Mouse (Mus musculus) hindbrain, embryonic 10.5 days (tissue): ENCODE results near the gene Gm6993. TPM values are rescaled to one million over a fixed set of nuclear protein-coding genes. Genes with fewer than 3 reads are reported as not detected.

ENCODE experiments used
- DNase-seq: peaks from one replicate; pipeline ENCODE4 v3.0.0-alpha.2; 2017; ENCODE audit warnings: low spot score
- H3K27ac ChIP-seq: fragments of 300-500 bp; sonication (generic); 2 replicates; pipeline ENCODE4 v1.5.1; 2016; ENCODE audit warnings: mild to moderate bottlenecking, moderate library complexity
- H3K27me3 ChIP-seq: fragments of 300-500 bp; sonication (generic); 2 replicates; pipeline ENCODE4 v1.6.1; 2016; ENCODE audit warnings: mild to moderate bottlenecking; ENCODE audit not compliant: poor library complexity, insufficient read depth, severe bottlenecking
- H3K36me3 ChIP-seq: fragments of 300-500 bp; sonication (generic); 2 replicates; pipeline ENCODE4 v1.6.1; 2016; ENCODE audit warnings: mild to moderate bottlenecking, moderate library complexity
- H3K4me1 ChIP-seq: fragments of 300-500 bp; sonication (generic); replicated peaks from 2 replicates; pipeline ENCODE4 v1.6.1; 2016; ENCODE audit warnings: mild to moderate bottlenecking
- H3K4me3 ChIP-seq: fragments of 300-500 bp; sonication (generic); 2 replicates; pipeline ENCODE4 v1.5.1; 2016; ENCODE audit warnings: mild to moderate bottlenecking, moderate library complexity
- H3K9me3 ChIP-seq: fragments of 300-500 bp; sonication (generic); 2 replicates; pipeline ENCODE4 v1.6.1; 2016; ENCODE audit warnings: mild to moderate bottlenecking, moderate library complexity
- whole genome bisulfite sequencing: fragments of 180-500 bp; shearing (Covaris S2); methylation state at CpG from one replicate; pipeline ENCODE4 v1.1.7; 2016; 5-methylcytosine and 5-hydroxymethylcytosine counted together
- polyA plus RNA-seq: library from polyadenylated mRNA; unstranded; fragments of >200 nt; fragmentation: Nextera tagmentation; extraction: Ambion mirVana; gene quantifications from 2 replicates; pipeline ENCODE4 v1.2.1, GENCODE M21; 2016

Gene Gm6993
- polyA plus RNA-seq, 1 experiment from 2014 or later, result not detected

GRCm38 (mm10) chr12:31246153-31246552 lies 5.6 kb downstream of the Gm6993 start:
- Histone ChIP-seq H3K27ac (no peak overlapping the region), H3K9me3 (no peaks in the 10 kb centered on the region)
- 56% methylated on average over 3 of the region's 3 CpGs for WGBS

GRCm38 (mm10) chr12:31246615-31247014 lies 6.0 kb downstream of the Gm6993 start:
- DNase-seq, result no peak
- Histone ChIP-seq H3K36me3 (no peaks in the 10 kb centered on the region), H3K4me3 (no peak overlapping the region), H3K4me1 (peaks cover 4% of the 10 kb centered on the region), H3K27ac (no peak overlapping the region), H3K27me3 (0 out of 2 replicates have a peak, but pooled peaks cover 9% of the 10 kb centered on the region), H3K9me3 (no peaks in the 10 kb centered on the region)
- WGBS, result 39% methylated on average over 3 of the region's 3 CpGs

More at GRCm38 (mm10) chr12:31246153-31246552, 5.6 kb downstream of the Gm6993 start:
- no peak for DNase-seq
- H3K36me3 ChIP-seq, result no peaks in the 10 kb centered on the region
- H3K4me3 ChIP-seq, result no peak overlapping the region
- H3K4me1 ChIP-seq, result peaks cover 4% of the 10 kb centered on the region
- H3K27me3 ChIP-seq, result 0 out of 2 replicates have a peak, but pooled peaks cover 9% of the 10 kb centered on the region

- 41% methylated on average over 3 of the region's 3 CpGs for WGBS
- no peak overlapping the region for H3K27ac ChIP-seq
- DNase-seq, result no peak
- 0 out of 2 replicates have a peak, but pooled peaks cover 9% of the 10 kb centered on the region for H3K27me3 ChIP-seq
- H3K36me3 ChIP-seq, result no peaks in the 10 kb centered on the region
- no peaks in the 10 kb centered on the region for H3K9me3 ChIP-seq
- H3K4me3 ChIP-seq, result no peak overlapping the region
- peaks cover 4% of the 10 kb centered on the region for H3K4me1 ChIP-seq
These were observed 7.6 kb downstream of the Gm6993 start for GRCm38 (mm10) chr12:31248165-31248564.

- Histone ChIP-seq H3K9me3 (no peaks in the 10 kb centered on the region), H3K27me3 (0 out of 2 replicates have a peak, but pooled peaks cover 9% of the 10 kb centered on the region), H3K27ac (no peak overlapping the region), H3K36me3 (no peaks in the 10 kb centered on the region), H3K4me3 (no peak overlapping the region), H3K4me1 (peaks cover 4% of the 10 kb centered on the region)
- DNase-seq, result no peak
- WGBS, result 45% methylated on average over 10 of the region's 10 CpGs
These were observed 8.1 kb downstream of the Gm6993 start for GRCm38 (mm10) chr12:31248681-31249080.

GRCm38 (mm10) chr12:31252259-31252658 lies 11.7 kb downstream of the Gm6993 start:
- H3K4me3 ChIP-seq, result no peak overlapping the region
- 71% methylated on average over 4 of the region's 4 CpGs for WGBS
- no peak overlapping the region for H3K27ac ChIP-seq
- H3K9me3 ChIP-seq, result no peaks in the 10 kb centered on the region
- no peak for DNase-seq
- no peaks in the 10 kb centered on the region for H3K27me3 ChIP-seq
- H3K4me1 ChIP-seq, result peaks cover 4% of the 10 kb centered on the region
- H3K36me3 ChIP-seq, result no peaks in the 10 kb centered on the region

GRCm38 (mm10) chr12:31254978-31255377 lies 14.4 kb downstream of the Gm6993 start:
- 83% methylated on average over 8 of the region's 8 CpGs for WGBS
- no peaks in the 10 kb centered on the region for H3K9me3 ChIP-seq
- H3K27me3 ChIP-seq, result no peaks in the 10 kb centered on the region
- H3K27ac ChIP-seq, result no peak overlapping the region
- H3K36me3 ChIP-seq, result no peaks in the 10 kb centered on the region
- H3K4me1 ChIP-seq, result no peaks in the 10 kb centered on the region
- DNase-seq, result no peak
- no peak overlapping the region for H3K4me3 ChIP-seq

GRCm38 (mm10) chr12:31256121-31256903 lies 15.7 kb downstream of the Gm6993 start:
- no peaks in the 10 kb centered on the region for H3K27me3 ChIP-seq
- H3K4me1 ChIP-seq, result no peaks in the 10 kb centered on the region
- H3K27ac ChIP-seq, result no peak overlapping the region
- DNase-seq, result no peak
- H3K4me3 ChIP-seq, result no peak overlapping the region
- WGBS, result 76% methylated on average over 9 of the region's 9 CpGs
- no peaks in the 10 kb centered on the region for H3K36me3 ChIP-seq
- no peaks in the 10 kb centered on the region for H3K9me3 ChIP-seq

GRCm38 (mm10) chr12:31261882-31262281 lies 21.3 kb downstream of the Gm6993 start:
- peaks cover 48% of the 10 kb centered on the region for H3K27me3 ChIP-seq
- 92% methylated on average over 3 of the region's 3 CpGs for WGBS
- DNase-seq, result no peak
- H3K4me3 ChIP-seq, result no peak overlapping the region
- H3K27ac ChIP-seq, result no peak overlapping the region
- peaks cover 34% of the 10 kb centered on the region for H3K4me1 ChIP-seq
- no peaks in the 10 kb centered on the region for H3K9me3 ChIP-seq
- H3K36me3 ChIP-seq, result no peaks in the 10 kb centered on the region

GRCm38 (mm10) chr12:31263921-31264320 lies 23.4 kb downstream of the Gm6993 start:
- 34% methylated on average over 7 of the region's 7 CpGs for WGBS
- Histone ChIP-seq H3K27me3 (peaks cover 66% of the 10 kb centered on the region), H3K36me3 (no peaks in the 10 kb centered on the region), H3K4me3 (no peak overlapping the region), H3K9me3 (no peaks in the 10 kb centered on the region), H3K4me1 (peaks cover 39% of the 10 kb centered on the region), H3K27ac (no peak overlapping the region)
- no peak for DNase-seq

GRCm38 (mm10) chr12:31265005-31265721 lies 24.6 kb downstream of the Gm6993 start, which contains the start of gene Lamb1:
Lamb1 (plus strand) TSS chr12:31265234.
- under 1% methylated on average over 39 of the region's 39 CpGs for WGBS
- Histone ChIP-seq H3K4me3 (peak within 1 kb of the TSS; percentile 53), H3K27ac (peak within 1 kb of the TSS; percentile 75), H3K4me1 (peaks cover 44% of the 10 kb centered on the region), H3K9me3 (no peaks in the 10 kb centered on the region), H3K36me3 (no peaks in the 10 kb centered on the region), H3K27me3 (peaks cover 66% of the 10 kb centered on the region)
- peak; percentile 71 for DNase-seq

GRCm38 (mm10) chr12:31265722-31266431 lies 25.3 kb downstream of the Gm6993 start:
- Histone ChIP-seq H3K36me3 (no peaks in the 10 kb centered on the region), H3K9me3 (no peaks in the 10 kb centered on the region), H3K4me1 (peaks cover 44% of the 10 kb centered on the region), H3K27ac (peak overlapping the region; percentile 75), H3K27me3 (peaks cover 66% of the 10 kb centered on the region), H3K4me3 (peak overlapping the region; percentile 53)
- peak; percentile 43 for DNase-seq
- WGBS, result under 1% methylated on average over 50 of the region's 50 CpGs

GRCm38 (mm10) chr12:31266686-31267085 lies 26.1 kb downstream of the Gm6993 start:
- peaks cover 66% of the 10 kb centered on the region for H3K27me3 ChIP-seq
- no peak overlapping the region for H3K27ac ChIP-seq
- no peaks in the 10 kb centered on the region for H3K36me3 ChIP-seq
- H3K4me1 ChIP-seq, result peaks cover 49% of the 10 kb centered on the region
- WGBS, result 3% methylated on average over 15 of the region's 15 CpGs
- no peaks in the 10 kb centered on the region for H3K9me3 ChIP-seq
- peak; percentile 29 for DNase-seq
- H3K4me3 ChIP-seq, result peak overlapping the region; percentile 53
